Mouse (Mus musculus): ENCODE measurements at regions not wholly inside any gene's neighbourhood (a gene's known extent, or its start where the extent isn't known, plus 50 kb on each side); places are given as distances from the start of the nearest gene placed in this dataset.

GRCm38 (mm10) chr16:25064538-25064937 lies 222.1 kb upstream of the Tprg start:
- peak; percentile 86 for TF ChIP-seq CTCF (IDR thresholded peaks at IDR 0.05; ENCODE audit: low read depth, low read length)
- no peak for TF ChIP-seq POLR2A (IDR thresholded peaks at IDR 0.05; ENCODE audit: extremely low read depth, insufficient read depth, low read length)
